ENCODE assay signal across 21 mouse cellular contexts in the genomic region with DNA sequence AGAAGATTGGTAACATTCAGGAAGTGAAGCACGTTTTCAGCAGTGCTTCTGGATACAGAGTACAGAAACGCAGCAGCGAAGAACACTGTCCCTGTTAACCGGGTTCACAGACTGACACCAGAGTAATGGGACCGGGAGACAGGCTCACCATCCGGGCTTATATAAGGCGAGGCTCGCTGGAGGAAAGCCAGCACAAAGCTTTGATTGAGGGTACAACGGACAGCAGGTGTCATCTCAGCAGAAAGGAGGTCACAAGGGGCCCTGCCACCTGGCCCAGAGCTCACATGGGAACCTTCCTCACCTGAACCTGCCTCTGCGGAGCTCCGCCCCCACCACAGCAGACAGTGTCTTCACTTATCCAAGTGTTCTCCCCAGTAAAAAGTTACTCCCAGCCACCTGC.
DNase-seq lines count a peak whose midpoint lies in the region; ATAC-seq and TF ChIP-seq lines count a peak whose summit lies in the region.
"Had no signal": no experiment of that assay in that cellular context is flagged by ENCODE, and none has a peak within 500 bp of the region (broad histone marks: within the 10 kb centered on the region; RNA-seq: fewer than 3 reads in every experiment).

No protein-coding gene starts in this region.

- no peak for TF ChIP-seq CTCF in intestine, postnatal 0 days (IDR thresholded peaks at IDR 0.05; ENCODE audit: low read depth)

- peak; percentile 25 for ATAC-seq in intestine, postnatal 0 days
- no peak for ATAC-seq in intestine, embryonic 15.5 days
- ATAC-seq: forebrain, embryonic 16.5 days; intestine, embryonic 16.5 days; liver, postnatal 0 days had no signal

- no peaks in the 10 kb centered on the region for H3K4me1 ChIP-seq in intestine, postnatal 0 days (replicated peaks; ENCODE audit: control insufficient read depth, insufficient read depth, low read length)
- H3K4me1 ChIP-seq in intestine, embryonic 15.5 days (replicated peaks) = peaks cover 12% of the 10 kb centered on the region

- H3K9me3 ChIP-seq in intestine, postnatal 0 days (ENCODE audit: control insufficient read depth) = no peaks in the 10 kb centered on the region
- H3K9me3 ChIP-seq in intestine, embryonic 15.5 days = no peaks in the 10 kb centered on the region
- H3K9me3 ChIP-seq: forebrain, embryonic 10.5 days; heart, embryonic 15.5 days; hindbrain, embryonic 15.5 days; limb, embryonic 12.5 days; stomach, embryonic 15.5 days had no signal

- WGBS in intestine, postnatal 0 days = 77% methylated on average over 11 of the region's 11 CpGs
- WGBS in intestine, embryonic 15.5 days = 80% methylated on average over 11 of the region's 11 CpGs

- no peaks in the 10 kb centered on the region for H3K27me3 ChIP-seq in intestine, postnatal 0 days (replicated peaks; ENCODE audit: control insufficient read depth, insufficient read depth, low read length)
- H3K27me3 ChIP-seq in intestine, embryonic 15.5 days (replicated peaks) = no peaks in the 10 kb centered on the region
- H3K27me3 ChIP-seq: heart, embryonic 15.5 days; hindbrain, embryonic 15.5 days; stomach, embryonic 15.5 days had no signal

- H3K27ac ChIP-seq in intestine, postnatal 0 days (ENCODE audit: low read depth, low read length) = no peak overlapping the region
- no peak overlapping the region for H3K27ac ChIP-seq in intestine, embryonic 15.5 days
- H3K27ac ChIP-seq: forebrain, embryonic 10.5 days; heart, embryonic 15.5 days; hindbrain, embryonic 15.5 days; macrophage; stomach, embryonic 15.5 days had no signal

- H3K9ac ChIP-seq in intestine, postnatal 0 days (ENCODE audit: low read depth, low read length) = no peak overlapping the region
- no peak overlapping the region for H3K9ac ChIP-seq in intestine, embryonic 15.5 days
- H3K9ac ChIP-seq: heart, embryonic 15.5 days; hindbrain, embryonic 15.5 days; limb, embryonic 12.5 days; liver, postnatal 0 days; stomach, embryonic 15.5 days had no signal

- peaks cover 25% of the 10 kb centered on the region for H3K36me3 ChIP-seq in intestine, postnatal 0 days (ENCODE audit: control insufficient read depth, insufficient read depth)
- H3K36me3 ChIP-seq in intestine, embryonic 15.5 days = peaks cover 15% of the 10 kb centered on the region

- peak; percentile 35 for DNase-seq in thymus, postnatal 0 days (ENCODE audit: low spot score)
- no peak for DNase-seq in thymus, adult 18-20 months
- peak; percentile 53 for DNase-seq in cerebellum, adult 8-10 months
- peak; percentile 68 to 72 for DNase-seq in cerebellum, postnatal 36 days
- no peak for DNase-seq in frontal cortex, postnatal 36 days (ENCODE audit: low spot score in 2 of 2)
- DNase-seq: adrenal gland, postnatal 36 days; heart, postnatal 36 days; kidney, postnatal 36 days; liver, postnatal 0 days had no signal

- H3K4me3 ChIP-seq in intestine, postnatal 0 days (ENCODE audit: low read depth, low read length) = no peak overlapping the region
- no peak overlapping the region for H3K4me3 ChIP-seq in intestine, embryonic 15.5 days (replicated peaks)
- H3K4me3 ChIP-seq: forebrain, embryonic 10.5 days; heart, embryonic 15.5 days; hindbrain, embryonic 15.5 days; limb, embryonic 12.5 days; stomach, embryonic 15.5 days had no signal

- H3K4me2 ChIP-seq in intestine, postnatal 0 days (replicated peaks; ENCODE audit: low read depth) = no peak overlapping the region
- no peak overlapping the region for H3K4me2 ChIP-seq in intestine, embryonic 15.5 days (replicated peaks)
- H3K4me2 ChIP-seq: heart, embryonic 15.5 days; hindbrain, embryonic 15.5 days; limb, embryonic 12.5 days; liver, embryonic 11.5 days; midbrain, embryonic 11.5 days; stomach, embryonic 15.5 days had no signal

Comparison
In these comparisons a context has a peak if more than half of its experiments do, and no peak if none do; other contexts are left out.
1. DNase-seq: peak in thymus, postnatal 0 days (single experiment), cerebellum, adult 8-10 months (single experiment) and cerebellum, postnatal 36 days (2 of 2); none in thymus, adult 18-20 months (0 of 2) and frontal cortex, postnatal 36 days (0 of 2).